Mouse (Mus musculus): Measurements from ENCODE around the gene A630001G21Rik. TPM values are rescaled to one million over a fixed set of nuclear protein-coding genes. Genes with fewer than 3 reads are reported as not detected.
A peak's percentile ranks its signal among the peaks of the same experiment; 100 is the strongest.

A630001G21Rik gene
- total RNA-seq, 2 experiments from 2014 or later = 0.65 to 0.82 TPM

DNA sequence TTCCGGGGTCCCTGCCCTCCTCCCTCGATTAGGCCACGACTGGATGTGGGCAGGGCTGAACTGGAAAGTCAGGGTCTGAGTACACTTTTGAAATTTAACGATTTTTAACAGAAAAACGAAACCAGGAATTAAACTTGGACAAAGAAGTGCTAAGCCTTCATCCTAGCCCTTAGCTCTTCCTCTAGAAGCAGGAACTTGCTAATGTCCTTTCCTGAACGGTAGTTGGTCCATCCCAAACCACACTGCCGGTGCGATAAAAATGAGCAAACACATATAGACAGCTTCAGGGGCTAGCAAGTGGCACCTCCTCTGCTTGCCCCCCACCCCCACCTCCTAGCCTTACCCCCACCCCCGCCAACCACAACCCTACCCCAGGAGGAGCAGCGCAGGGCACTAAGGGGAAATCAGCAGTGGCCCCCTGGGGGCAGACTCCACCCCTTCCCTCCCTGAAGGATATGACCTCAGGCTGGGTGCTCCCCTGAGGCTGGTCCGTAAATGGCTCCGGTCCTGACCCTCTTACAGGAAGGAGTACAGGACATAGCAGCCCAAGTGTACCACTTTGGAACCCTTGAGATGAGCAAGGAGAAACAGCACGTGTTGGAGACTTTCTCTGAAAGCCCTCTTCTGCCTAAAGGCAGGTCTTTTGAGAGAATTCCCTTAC is 42.9 kb downstream of the A630001G21Rik start:
- DNase-seq = peak; percentile 66 to 85

DNA sequence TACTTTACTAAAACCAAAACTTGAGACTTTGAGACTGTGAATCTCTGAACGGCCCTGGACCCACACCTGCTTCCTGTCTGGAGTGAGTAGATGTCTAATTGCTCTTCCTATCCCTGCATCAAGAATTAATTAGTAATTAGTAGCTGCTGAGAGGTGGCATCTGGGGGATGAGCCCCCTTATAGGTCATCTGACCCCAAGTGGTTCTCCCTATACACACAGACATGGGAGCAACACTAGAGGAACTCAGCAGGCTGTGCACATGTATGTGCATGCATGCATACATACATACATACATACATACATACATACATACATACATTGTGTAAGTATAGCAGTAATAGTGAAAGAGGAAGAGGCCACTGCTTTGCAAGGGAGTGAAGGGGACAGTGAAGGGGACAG is 43.9 kb downstream of the A630001G21Rik start:
- no peak for DNase-seq

DNA sequence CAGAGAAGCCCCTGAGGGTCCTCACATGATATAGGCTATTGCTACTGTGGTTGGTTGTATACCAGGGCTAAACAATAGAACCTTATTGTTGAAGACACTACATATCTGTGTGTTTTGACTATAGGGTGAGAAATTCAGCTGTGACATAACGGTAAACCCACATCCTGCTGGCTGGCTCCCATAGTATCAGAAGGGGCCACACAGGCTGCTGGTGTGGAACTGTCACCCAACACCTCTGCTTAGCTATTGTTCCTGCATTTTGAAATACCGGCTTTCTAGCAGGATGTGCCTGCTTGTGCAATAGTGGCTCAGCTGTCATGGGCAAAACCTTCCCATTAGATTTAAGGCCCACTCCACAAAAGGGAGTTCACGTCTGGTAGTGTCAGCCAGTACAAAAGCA is 45.9 kb downstream of the A630001G21Rik start:
- no peak for DNase-seq

DNA sequence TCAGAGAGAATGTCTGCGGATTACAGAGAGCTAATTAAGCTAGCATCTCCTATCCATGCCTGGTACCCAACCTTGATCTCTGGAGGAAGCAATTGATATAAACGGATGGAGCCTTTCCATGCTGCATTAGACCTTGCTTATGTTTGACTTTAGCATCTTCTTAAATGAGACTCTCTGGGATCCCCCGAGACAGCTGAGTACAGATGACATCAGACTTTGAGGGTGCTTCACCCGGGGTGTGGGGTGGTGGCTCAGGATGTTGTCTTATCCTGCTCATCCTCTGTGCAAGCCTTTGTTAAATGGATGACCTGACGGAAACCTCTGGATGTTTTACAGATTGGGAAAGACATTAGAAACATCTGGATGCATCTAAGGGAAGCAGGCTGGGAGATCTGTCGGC is 48.0 kb downstream of the A630001G21Rik start:
- DNase-seq = no peak

DNA sequence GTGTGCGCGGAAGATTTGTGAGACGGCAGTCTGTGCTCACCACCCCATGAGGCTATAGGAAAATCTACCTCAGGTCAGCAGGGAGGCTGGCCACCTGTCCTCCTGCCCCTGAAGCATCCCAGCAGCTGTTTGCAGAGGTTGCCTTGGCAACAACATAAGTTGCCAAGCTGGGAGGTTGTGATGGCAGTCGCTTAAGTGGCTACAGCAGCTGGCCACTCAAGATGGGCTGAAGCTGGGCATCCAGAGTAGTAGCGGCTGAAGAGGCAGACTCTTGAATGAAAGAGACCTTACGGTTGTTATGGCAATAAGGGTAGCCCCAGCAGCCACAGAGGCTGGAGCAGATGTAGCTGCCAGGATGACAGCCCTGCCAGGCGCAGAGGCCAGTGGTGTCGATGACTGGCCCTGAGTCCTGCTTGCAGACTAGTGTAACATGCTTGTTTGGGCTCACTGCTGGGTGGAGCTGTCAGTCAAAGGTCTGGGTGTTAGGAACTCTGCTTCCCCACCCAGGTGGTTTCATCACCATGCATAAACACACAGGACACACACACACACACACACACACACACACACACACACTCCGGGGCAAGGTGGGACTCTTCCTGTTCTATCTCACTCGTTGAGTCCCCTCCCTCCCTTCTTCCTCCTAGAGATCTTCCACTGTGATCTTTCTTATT is 58.1 kb downstream of the A630001G21Rik start:
- no peak for DNase-seq

DNA sequence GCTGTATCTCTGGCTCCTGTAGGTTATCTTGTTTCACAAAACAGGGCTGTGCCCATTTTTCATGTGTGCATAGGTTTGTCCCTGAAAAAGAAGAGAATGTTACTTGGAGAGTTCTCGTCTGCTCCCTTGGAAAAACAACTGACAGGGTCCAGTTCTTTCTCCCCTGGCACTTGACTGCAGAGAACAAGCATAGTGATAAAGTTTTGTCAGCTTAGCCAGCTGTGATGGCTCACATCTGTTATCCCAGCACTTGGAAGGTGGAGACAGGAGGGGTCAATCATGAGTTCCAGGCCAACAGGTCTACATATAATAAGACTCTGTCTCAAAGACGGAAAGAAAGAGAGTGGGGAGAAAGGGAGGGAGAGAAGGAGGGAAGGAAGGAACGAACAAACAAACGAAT is 59.4 kb downstream of the A630001G21Rik start:
- DNase-seq = no peak

DNA sequence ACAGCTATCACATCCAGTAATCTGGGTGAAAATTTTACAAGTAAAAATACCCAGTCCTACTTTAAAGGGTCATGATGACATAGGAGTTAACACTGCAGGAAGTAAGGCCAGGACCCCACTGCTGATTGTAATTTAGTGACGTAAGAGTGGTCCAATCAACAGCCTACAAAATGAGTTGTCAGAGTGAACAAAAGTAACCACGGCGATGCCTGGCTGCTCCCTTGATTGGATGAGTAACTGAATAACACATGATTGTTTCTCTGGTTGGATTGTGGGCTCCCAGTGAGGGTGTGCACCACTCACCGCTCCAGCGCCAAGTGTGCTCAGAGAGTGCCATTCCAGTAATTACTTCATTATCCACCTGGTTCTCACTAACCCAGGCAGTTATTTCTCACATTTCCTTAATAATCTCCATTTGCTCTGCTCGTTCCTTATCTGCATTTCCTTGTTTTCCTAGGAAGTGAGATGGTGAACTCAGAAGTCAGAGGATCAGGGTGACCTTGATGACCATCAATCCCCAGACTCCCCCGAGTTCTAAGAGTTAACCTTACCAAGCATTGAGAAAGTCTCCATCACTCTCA is 61.9 kb downstream of the A630001G21Rik start:
- DNase-seq = no peak

DNA sequence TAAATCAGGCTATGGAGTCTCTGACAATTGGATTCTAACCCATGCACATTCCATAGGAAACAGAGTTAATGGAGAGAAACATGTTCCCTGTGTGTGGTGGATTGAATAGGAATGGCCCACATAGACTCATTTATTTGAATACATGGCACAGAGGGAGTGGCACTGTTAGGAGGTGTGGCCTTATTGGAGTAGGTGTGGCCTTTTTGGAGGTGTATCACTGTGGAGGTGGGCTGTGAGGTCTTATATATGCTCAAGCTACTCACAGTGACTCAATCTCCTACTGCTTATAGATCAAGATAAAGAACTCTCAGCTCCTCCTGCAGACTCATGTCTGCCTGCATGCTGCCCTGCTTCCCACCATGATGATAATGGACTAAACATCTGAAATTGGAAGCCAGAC is 63.9 kb downstream of the A630001G21Rik start:
- DNase-seq = no peak

DNA sequence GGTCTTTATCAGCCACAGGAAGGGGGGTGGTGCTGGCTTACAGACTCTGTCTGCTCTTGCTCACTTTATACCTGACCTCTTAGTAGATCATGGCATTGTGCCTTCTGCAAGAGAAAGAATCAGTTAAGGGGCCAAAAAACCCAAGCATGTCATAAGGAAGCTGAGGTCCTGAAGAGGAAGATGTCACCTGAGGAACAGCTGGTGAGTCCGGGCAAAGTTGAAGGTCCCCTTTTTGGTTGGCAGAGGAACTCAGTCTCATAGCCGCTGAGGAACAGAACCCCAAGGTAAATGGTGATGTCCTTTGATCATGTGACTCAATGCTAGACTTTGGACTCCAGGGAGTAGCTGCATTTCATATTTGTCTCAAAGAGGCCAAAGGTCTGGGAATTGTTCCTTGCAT is 71.7 kb downstream of the A630001G21Rik start:
- DNase-seq = no peak

DNA sequence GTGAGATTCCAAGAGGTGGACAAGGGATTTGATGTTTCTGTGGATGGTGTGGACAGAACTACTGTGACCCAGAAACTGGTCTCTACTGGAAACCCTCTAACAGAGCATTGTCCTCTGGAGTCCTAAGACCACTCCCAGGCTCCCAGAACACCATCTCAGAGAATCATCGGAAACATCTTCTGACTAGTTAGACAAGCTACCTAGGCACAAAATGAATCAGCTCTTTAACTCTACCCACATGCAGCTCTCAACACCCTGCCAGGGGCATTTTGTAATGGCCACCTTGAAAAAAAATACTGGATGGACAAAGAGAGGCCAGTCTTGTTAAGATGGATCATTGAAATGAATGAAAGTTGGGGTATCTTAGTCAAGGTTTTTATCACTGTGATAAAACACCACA is 72.9 kb downstream of the A630001G21Rik start:
- no peak for DNase-seq

DNA sequence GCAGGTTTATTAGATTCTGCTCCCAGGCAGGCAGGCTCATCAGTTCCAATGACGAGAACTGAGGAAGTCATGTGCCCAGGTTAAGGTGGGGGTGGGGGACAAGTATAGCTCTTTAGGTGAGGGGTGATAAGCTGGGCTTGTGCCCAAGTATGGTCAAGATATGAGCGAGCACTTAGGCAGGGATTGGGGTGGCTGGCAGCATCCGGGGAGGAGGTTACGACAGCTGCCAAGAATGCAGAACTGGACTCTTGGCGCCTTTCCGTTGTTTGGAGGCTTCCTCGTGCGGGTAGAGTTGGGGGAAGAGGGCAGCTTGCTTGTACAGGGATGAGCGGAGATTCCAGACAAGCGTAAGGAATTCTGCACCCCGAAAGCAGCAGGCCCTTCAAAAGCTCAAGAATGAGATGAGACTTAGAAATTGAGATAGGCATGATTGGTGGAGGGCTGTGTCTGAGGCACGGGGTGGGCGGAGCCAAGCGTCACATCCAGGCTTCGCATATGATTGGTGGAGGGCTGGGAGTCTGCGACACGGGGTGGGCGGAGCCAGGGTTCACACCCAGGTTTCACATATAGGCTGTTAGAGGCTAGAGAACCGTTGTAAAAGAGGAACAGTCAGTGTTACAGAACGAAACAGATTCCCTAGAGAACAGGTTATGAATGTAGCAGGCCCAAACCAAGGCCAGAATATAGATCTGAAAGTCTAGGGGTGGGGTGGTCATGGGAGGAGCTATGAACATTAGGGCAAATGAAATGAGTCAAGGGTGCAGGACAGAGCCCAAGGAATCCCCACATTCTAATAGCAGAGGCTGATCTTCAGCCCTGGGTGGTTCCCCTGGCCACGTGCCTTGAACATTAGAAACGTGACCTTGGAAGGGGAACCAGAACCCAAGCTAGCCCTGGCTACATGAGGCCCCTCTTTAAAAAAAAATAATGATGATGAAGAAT is 74.9 kb downstream of the A630001G21Rik start:
- DNase-seq = peak; percentile 84 to 92

DNA sequence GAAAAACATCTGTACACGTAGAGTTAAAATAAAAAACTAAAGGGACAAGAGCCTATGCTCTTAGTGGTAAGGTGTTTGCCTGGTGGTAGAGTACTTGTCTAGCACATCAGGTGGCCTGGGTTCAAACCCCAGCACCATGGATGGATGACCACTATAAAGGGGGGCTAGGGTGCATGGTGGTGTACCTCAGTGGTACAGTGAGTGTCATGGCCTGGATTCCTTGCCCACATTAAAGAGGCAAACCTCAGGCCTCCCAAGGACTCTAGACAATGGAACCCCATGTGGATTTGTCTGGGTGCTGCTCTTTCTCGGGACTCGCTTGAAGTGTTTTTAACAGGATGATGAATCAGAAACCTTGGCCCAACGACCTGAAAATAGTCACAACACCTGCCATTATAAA is 75.9 kb downstream of the A630001G21Rik start:
- no peak for DNase-seq

DNA sequence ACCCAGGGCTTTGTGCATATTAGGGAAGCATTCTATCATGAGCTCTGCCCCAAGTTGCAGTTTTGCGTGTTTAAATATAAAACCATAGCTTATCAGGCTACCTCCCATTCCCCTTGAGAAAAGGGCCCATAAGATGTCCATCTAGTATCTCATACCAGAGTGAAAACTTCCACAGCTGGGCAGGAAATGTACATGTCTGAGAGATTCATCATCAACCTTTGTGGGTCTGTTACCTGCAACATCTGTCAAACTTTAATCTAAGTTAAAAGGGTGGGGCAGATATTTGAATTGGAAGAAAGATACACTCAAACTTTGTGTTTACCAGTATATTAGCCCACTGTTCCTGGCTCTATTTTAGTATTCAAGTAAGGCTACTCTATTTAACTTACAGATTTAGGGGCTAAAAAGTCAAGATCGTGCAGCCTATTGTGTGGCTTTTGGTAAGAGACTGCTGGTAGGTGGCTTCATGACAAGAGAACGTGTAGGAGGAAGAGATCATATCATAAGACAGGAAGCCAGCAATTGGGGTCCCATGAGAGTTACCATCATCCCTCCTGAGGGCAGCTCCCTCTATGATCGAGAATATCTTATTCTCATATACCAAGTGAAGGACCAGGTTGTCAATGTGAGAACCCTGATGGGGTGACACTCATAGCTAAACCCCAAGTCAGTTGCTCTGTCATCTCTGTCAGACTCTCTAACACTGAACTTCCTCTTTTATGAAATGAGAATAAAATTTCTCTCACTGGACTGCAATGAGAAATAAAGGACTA is 80.5 kb downstream of the A630001G21Rik start:
- no peak for DNase-seq

DNA sequence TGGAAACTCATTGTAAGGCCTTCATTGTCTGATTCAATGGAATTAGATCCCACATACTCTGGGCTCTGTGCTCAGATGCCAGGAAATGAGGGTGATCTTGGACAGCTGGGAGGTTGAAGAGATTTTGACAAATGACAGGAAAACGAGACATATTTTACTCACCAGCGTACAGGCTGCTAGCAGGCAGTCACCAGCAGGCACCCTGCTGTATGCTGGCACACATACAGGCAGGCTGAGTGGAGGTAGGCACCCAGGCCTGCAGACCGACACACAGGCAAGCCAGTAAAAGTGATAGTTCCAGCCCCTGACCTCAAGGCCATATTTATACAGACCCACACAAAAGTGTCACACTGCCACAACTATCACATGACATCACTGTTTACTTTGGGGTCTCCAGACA is 82.8 kb downstream of the A630001G21Rik start:
- DNase-seq = no peak

DNA sequence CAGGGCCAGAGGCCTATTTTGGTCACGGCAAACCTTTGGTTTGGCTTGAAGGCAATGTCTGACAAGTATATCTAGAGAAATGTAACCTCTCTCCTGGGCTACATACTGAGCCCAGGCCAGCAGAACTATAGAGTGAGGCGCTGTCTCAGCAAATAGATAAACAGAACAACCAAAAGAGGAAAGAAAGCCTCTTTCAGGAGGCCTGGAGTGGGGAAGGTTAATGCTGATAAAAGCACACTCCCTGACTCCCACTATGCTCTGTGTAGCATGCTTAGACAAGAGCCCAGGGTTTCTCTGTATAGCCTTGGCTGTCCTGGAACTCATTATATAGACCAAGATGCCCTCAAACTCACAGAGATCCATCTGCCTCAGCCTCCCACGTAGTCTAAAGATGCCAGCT is 85.2 kb downstream of the A630001G21Rik start:
- DNase-seq = no peak

DNA sequence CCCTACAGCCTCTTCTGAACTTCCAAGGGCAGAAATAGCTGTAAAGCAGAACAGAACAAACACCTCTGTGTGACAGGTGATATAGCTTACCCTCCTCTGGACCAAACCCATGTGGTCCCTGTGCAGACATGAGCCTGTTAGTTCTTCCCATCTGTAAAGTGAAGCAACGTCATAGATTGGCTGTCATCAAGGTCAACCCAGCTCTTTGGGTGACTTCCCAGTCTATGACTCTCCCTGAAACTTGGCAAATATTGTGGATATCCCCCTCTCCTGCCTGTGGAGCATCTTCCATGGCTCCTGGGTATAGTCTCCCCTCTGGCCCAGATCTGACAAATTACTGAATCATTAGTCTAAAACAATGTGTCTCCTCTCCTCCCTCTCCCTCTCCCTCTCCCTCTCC is 86.2 kb downstream of the A630001G21Rik start:
- no peak for DNase-seq

DNA sequence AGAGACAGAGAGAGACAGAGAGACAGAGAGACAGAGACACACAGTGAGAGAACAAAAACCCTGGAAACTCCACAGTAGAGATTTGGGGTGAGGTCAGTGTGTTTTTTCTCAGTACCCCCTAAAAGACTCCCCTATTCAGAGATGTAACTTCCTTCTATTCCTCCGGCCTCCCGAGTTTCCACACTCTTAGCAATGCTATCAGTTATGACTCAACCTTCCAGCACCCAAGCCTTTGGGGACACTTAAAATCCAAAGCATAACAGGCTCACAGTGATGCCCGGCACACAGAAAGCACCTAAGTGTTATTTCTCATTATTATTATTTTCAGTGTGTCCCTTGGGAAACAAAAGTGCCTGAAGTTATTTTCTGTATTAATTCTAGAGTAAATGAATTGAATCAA is 87.9 kb downstream of the A630001G21Rik start:
- DNase-seq = no peak

DNA sequence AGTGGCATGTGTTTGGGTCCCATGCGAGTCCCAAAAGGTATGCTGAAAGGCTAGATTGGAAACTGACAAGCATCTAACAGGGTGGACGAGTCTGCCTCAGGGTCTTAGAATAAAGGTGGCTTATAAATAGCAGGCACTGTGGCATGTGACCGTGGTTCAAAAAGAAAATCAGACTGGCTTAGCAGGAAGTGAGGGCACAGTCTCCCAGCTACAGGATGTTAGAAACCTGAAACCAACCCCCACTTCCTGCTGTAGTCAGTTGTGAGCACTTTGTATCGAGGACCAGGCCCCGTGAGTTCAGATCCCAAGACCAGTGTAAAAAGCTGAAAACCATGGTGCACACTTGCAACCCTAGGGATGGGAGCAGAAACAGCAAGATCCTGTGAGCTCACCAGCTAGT is 91.1 kb downstream of the A630001G21Rik start:
- DNase-seq = no peak

DNA sequence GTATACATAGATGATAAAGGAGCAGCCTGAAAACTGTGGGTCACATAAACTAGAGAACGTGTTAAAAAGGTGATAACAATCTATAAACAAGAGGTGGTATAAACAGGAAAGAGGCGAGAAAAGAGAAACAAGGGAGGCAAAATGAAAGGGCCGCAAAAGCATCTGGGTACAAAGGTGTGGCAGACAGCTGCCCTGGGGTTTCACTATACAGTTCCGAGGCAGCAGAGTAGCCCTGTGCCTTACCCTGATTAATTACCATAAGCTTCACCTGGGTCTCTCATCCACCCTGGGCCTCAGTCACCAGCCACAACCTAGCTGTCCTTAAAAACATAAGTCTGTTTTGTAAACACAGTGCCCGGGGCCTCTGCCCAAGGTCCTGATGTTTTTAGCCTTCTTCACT is 91.8 kb downstream of the A630001G21Rik start:
- no peak for DNase-seq

DNA sequence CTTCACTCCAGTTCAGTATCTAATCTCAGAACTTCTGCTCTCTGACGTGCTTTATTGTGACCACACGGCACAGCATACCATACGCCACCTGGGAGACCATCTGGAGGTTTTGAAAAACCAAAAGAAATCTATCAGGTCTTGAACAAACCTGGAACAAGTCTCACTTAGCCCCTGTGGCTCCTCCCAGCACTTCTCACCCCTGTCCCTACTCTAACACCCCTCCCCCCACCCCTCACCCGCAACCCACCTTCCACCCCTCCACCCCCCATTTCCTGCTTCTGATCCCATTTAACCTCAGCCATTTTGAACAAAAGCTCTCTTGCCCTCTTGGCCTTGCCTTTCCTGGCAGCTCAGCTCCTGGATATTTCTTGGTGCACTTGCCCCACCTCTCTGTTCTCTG is 98.2 kb downstream of the A630001G21Rik start:
- DNase-seq = peak in 1 of 2 experiments; percentile 11
